Mouse (Mus musculus): ENCODE measurements around the gene 6430531B16Rik.
A peak's percentile ranks its signal among the peaks of the same experiment; 100 is the strongest.

6430531B16Rik gene

DNA sequence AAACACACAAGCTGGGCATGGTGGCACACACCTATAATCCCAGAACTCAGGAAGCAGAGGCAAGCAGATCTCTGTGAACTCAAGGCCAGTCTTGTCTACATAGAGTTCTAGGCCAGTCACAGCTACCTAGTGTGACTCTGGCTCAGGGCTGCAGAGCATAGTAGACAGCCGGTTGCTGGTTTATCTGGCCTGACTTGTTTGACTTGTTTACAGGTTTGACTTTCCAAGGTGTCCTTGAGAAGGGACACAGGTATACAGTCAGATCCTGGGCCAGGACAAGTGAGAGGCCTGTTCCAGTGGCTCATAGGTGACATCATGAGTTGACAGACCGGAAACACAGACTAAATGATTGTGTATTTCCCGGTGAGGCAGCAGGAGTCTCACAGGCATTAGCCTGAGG, 41.4 kb downstream of the 6430531B16Rik start:
- DNase-seq (ENCODE audit: low spot score): no peak

DNA sequence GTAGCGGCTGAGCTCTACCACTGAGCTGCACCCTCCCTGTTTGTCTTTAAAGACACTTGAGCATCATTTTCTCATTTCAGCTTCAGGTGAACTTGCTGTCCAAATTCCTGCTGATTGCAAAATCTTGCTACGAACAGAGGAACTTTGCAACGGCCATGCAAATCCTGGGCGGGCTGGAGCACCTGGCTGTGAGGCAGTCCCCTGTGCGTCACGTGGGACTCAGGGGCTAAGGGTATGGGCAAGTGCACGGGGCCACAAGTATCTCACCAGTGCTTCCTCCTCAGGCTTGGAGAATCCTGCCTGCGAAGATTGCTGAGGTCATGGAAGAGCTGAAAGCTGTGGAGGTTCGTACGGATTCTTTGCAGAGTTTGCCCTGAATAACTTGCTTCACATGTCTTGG, 41.9 kb downstream of the 6430531B16Rik start:
- DNase-seq (ENCODE audit: low spot score): no peak

DNA sequence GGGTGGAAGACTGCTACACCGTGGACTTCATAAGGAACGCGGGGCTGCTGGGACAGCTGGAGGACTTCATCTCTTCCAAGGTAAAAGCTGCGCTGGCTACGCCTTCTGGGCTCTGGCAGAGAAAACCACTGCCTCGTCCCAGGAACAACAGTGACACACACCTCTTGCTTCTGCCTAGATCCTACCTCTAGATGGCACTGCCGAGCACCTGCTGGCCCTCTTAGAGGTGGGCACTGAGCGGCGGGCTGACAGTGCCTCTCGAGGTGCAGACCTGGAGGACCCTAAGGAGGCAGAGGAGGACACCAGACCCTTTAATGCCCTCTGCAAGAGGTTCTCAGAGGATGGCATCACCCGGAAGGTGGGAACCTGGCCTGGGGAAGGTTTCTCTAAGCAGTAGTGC, 47.8 kb downstream of the 6430531B16Rik start:
- DNase-seq (ENCODE audit: low spot score): peak; percentile 42

Data from urinary bladder, postnatal 14 days (tissue).